7 mouse cellular contexts compared by ENCODE assay signal in the genomic region with DNA sequence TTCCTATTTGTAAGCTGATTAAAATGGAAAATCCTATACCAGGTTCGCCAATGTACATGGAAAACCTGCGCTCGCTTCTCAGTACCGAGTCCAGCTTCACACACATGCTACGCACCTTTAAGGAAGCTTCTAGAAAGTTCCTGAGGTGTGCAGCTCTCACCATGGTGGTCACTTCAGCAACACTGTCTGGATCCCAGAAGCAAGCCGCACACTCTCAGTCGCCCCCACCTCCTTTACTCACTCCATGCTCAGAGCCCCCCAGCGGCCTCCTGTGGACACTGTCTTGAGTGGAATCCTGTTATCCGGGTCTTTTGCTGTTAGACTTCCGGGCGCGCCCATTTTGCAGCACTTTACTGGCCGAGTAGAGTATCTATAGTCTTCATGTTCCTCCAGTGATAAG. TPM values are rescaled to one million over a fixed set of nuclear protein-coding genes. Genes with fewer than 3 reads are reported as not detected.
A peak's percentile ranks its signal among the peaks of the same experiment; 100 is the strongest.
DNase-seq lines count a peak whose midpoint lies in the region; ATAC-seq and TF ChIP-seq lines count a peak whose summit lies in the region.

Gene Dact2, minus strand, starts transcription at position 244 of the 400 bp plus-strand sequence.

- no peaks in the 10 kb centered on the region for H3K9me3 ChIP-seq in ES-Bruce4 (replicated peaks; ENCODE audit: control insufficient read depth, insufficient read depth, low read length, poor library complexity, severe bottlenecking)
- H3K9me3 ChIP-seq in heart, embryonic 12.5 days (replicated peaks) = no peaks in the 10 kb centered on the region
- no peaks in the 10 kb centered on the region for H3K9me3 ChIP-seq in stomach, embryonic 16.5 days (replicated peaks; ENCODE audit: control insufficient read depth, low read length)

- H3K4me2 ChIP-seq in heart, embryonic 12.5 days = peak within 1 kb of the TSS; percentile 95
- peak within 1 kb of the TSS; percentile 81 for H3K4me2 ChIP-seq in stomach, embryonic 16.5 days (ENCODE audit: low read depth, low read length)

- H3K36me3 ChIP-seq in ES-Bruce4 (ENCODE audit: control insufficient read depth, insufficient read depth, low read length, poor library complexity, severe bottlenecking) = no peaks in the 10 kb centered on the region
- no peaks in the 10 kb centered on the region for H3K36me3 ChIP-seq in heart, embryonic 12.5 days
- H3K36me3 ChIP-seq in stomach, embryonic 16.5 days (ENCODE audit: control insufficient read depth, insufficient read depth, low read length) = no peaks in the 10 kb centered on the region

- H3K27me3 ChIP-seq in ES-Bruce4 (ENCODE audit: control insufficient read depth, insufficient read depth, low read length, poor library complexity, severe bottlenecking) = no peaks in the 10 kb centered on the region
- peaks cover 71% of the 10 kb centered on the region for H3K27me3 ChIP-seq in heart, embryonic 12.5 days (replicated peaks)
- H3K27me3 ChIP-seq in stomach, embryonic 16.5 days (ENCODE audit: control insufficient read depth, insufficient read depth, low read length) = peaks cover 25% of the 10 kb centered on the region

- peak within 1 kb of the TSS; percentile 80 for H3K4me3 ChIP-seq in ES-Bruce4 (ENCODE audit: low read depth, low read length)
- H3K4me3 ChIP-seq in heart, embryonic 12.5 days = peak within 1 kb of the TSS; percentile 80
- peak within 1 kb of the TSS; percentile 69 for H3K4me3 ChIP-seq in stomach, embryonic 16.5 days (replicated peaks; ENCODE audit: low read length)

- peak; percentile 13 for TF ChIP-seq CTCF in ES-Bruce4 (IDR thresholded peaks at IDR 0.05; ENCODE audit: low read depth, low read length)

- no peak within 1 kb of the TSS for H3K27ac ChIP-seq in ES-Bruce4 (ENCODE audit: insufficient read depth, low read length)
- H3K27ac ChIP-seq in heart, embryonic 12.5 days (ENCODE audit: poor library complexity, severe bottlenecking) = peak within 1 kb of the TSS; percentile 68
- H3K27ac ChIP-seq in stomach, embryonic 16.5 days (ENCODE audit: low read length) = peak within 1 kb of the TSS; percentile 88

- no peak for ATAC-seq in heart, embryonic 12.5 days (ENCODE audit: insufficient number of reproducible peaks, low FRiP score)
- ATAC-seq in stomach, embryonic 16.5 days (ENCODE audit: insufficient read depth, low FRiP score) = no peak; the same call in 1 of the 2 replicates
- ATAC-seq in erythroid progenitor cell, adult 5-6 weeks (replicated peaks; ENCODE audit: low FRiP score, poor library complexity, severe bottlenecking) = no peak

- peak within 1 kb of the TSS; percentile 77 for H3K9ac ChIP-seq in ES-Bruce4 (ENCODE audit: low read depth, poor library complexity, severe bottlenecking)
- peak within 1 kb of the TSS; percentile 80 for H3K9ac ChIP-seq in heart, embryonic 12.5 days
- H3K9ac ChIP-seq in stomach, embryonic 16.5 days (ENCODE audit: low read length) = peak within 1 kb of the TSS; percentile 82

- 0 out of 2 replicates have a peak, but pooled peaks have one; percentile 5 for TF ChIP-seq EP300 in ES-Bruce4 (IDR thresholded peaks at IDR 0.05; ENCODE audit: insufficient read depth, low read depth, low read length)

- H3K4me1 ChIP-seq in ES-Bruce4 (ENCODE audit: control insufficient read depth, insufficient read depth, low read length) = peaks cover 7% of the 10 kb centered on the region
- H3K4me1 ChIP-seq in heart, embryonic 12.5 days (replicated peaks) = peaks cover 39% of the 10 kb centered on the region
- peaks cover 18% of the 10 kb centered on the region; the same call in 1 of the 2 replicates for H3K4me1 ChIP-seq in stomach, embryonic 16.5 days (ENCODE audit: control insufficient read depth, insufficient read depth, low read length)

- TF ChIP-seq POLR2A in ES-Bruce4 (IDR thresholded peaks at IDR 0.05; ENCODE audit: insufficient read depth, low read length) = no peak

- peak; percentile 87 for DNase-seq in brain, adult 2 months (ENCODE audit: low read depth, low spot score)
- peak; percentile 48 to 52 for DNase-seq in layer of hippocampus, postnatal 14 days (ENCODE audit: low spot score in 2 of 2)
- peak; percentile 30 for DNase-seq in lung, postnatal 36 days

- WGBS in heart, embryonic 12.5 days = 26% methylated on average over 13 of the region's 13 CpGs
- WGBS in stomach, embryonic 16.5 days = 32% methylated on average over 13 of the region's 13 CpGs

RNA-seq across cellular contexts. Expression of gene Dact2, which starts in this region (rescaled TPM):
- 15.8 and 18.2 TPM in 2 replicates for polyA plus RNA-seq in ES-Bruce4 (2011; ENCODE audit: insufficient read depth, insufficient read length, low read depth, missing spikeins)
- polyA plus RNA-seq in heart, embryonic 12.5 days (2016; fragmentation: Nextera tagmentation; extraction: Ambion mirVana) = 1.7 and 2.4 TPM in 2 replicates
- total RNA-seq in layer of hippocampus, postnatal 14 days (2021) = 10 to 100 TPM; 20.0 to 23.2 TPM
- polyA plus RNA-seq in stomach, embryonic 16.5 days (2015; fragmentation: Nextera tagmentation; extraction: Ambion mirVana) = 2.9 and 3.3 TPM in 2 replicates
- not detected in 2 replicates for total RNA-seq in erythroid progenitor cell, adult 5-6 weeks (2015; ENCODE audit: low replicate concordance)
- not detected in 2 replicates for total RNA-seq in erythroid progenitor cell, adult 5-6 weeks (2017; ENCODE audit: low replicate concordance)

Comparison
In these comparisons a context has a peak if more than half of its experiments do, and no peak if none do; other contexts are left out.
1. RNA of gene Dact2 (total RNA-seq): 20.0 to 23.2 TPM in layer of hippocampus, postnatal 14 days; not detected in erythroid progenitor cell, adult 5-6 weeks; every median in the first group is over 10 times any median in the second.
2. DNase-seq: peak in every context shown above with its lines; median percentile 87 in brain, adult 2 months; 50 in layer of hippocampus, postnatal 14 days; 30 in lung, postnatal 36 days.
3. Peak in every context shown above with its lines, with median percentiles within 50 percentile points of each other: H3K4me3 ChIP-seq and H3K9ac ChIP-seq.